In genomic region chr6:34441556-34442257, GRCm38 (mm10) we compare ENCODE assay signal across 18 mouse cellular contexts. TPM values are rescaled to one million over a fixed set of nuclear protein-coding genes. Genes with fewer than 3 reads are reported as not detected.
DNase-seq lines count a peak whose midpoint lies in the region; ATAC-seq lines count a peak whose summit lies in the region.
"Had no signal": no experiment of that assay in that cellular context is flagged by ENCODE, and none has a peak within 500 bp of the region (broad histone marks: within the 10 kb centered on the region; RNA-seq: fewer than 3 reads in every experiment).

No protein-coding gene starts in this region.

- H3K9ac ChIP-seq in forebrain, embryonic 11.5 days (ENCODE audit: low read length), result no peak overlapping the region
- H3K9ac ChIP-seq: embryonic facial prominence, embryonic 15.5 days; limb, embryonic 13.5 days; midbrain, embryonic 12.5 days had no signal

- no peak overlapping the region for H3K4me3 ChIP-seq in heart, embryonic 10.5 days
- no peak overlapping the region for H3K4me3 ChIP-seq in forebrain, embryonic 11.5 days (ENCODE audit: low read depth, low read length)
- H3K4me3 ChIP-seq: embryonic facial prominence, embryonic 15.5 days; limb, embryonic 13.5 days; midbrain, embryonic 12.5 days had no signal

- no peaks in the 10 kb centered on the region for H3K9me3 ChIP-seq in heart, embryonic 10.5 days
- H3K9me3 ChIP-seq in forebrain, embryonic 11.5 days (ENCODE audit: control insufficient read depth, low read length), result no peaks in the 10 kb centered on the region
- H3K9me3 ChIP-seq: embryonic facial prominence, embryonic 15.5 days; limb, embryonic 13.5 days; midbrain, embryonic 12.5 days had no signal

- 52% methylated on average over 9 of the region's 9 CpGs for WGBS in heart, embryonic 10.5 days
- WGBS in forebrain, embryonic 11.5 days, result 68% methylated on average over 9 of the region's 9 CpGs

- no peak overlapping the region for H3K4me2 ChIP-seq in forebrain, embryonic 11.5 days (ENCODE audit: low read depth, low read length, severe bottlenecking)
- H3K4me2 ChIP-seq: embryonic facial prominence, embryonic 15.5 days; limb, embryonic 13.5 days; midbrain, embryonic 12.5 days had no signal

- H3K27me3 ChIP-seq in heart, embryonic 10.5 days (ENCODE audit: insufficient read depth, poor library complexity, severe bottlenecking), result no peaks in the 10 kb centered on the region
- no peaks in the 10 kb centered on the region for H3K27me3 ChIP-seq in forebrain, embryonic 11.5 days (ENCODE audit: control insufficient read depth, insufficient read depth, low read length)
- H3K27me3 ChIP-seq: CH12.LX; embryonic facial prominence, embryonic 15.5 days; limb, embryonic 13.5 days; midbrain, embryonic 12.5 days had no signal

- ATAC-seq in forebrain, embryonic 11.5 days (replicated peaks; ENCODE audit: low FRiP score), result no peak
- ATAC-seq: hindbrain, postnatal 0 days had no signal

- DNase-seq in heart, embryonic 10.5 days (ENCODE audit: low spot score), result peak; percentile 39
- DNase-seq in heart, adult 9 months (ENCODE audit: low spot score in 2 of 2), result no peak
- DNase-seq in right cerebral cortex, postnatal 14 days, result peak; percentile 11
- DNase-seq in right cerebral cortex, postnatal 25 days, result no peak
- peak; percentile 51 for DNase-seq in ZHBTc4 (ENCODE audit: low read depth, low spot score)
- peak; percentile 10 for DNase-seq in thymus, postnatal 4 days
- no peak for DNase-seq in forebrain, embryonic 11.5 days (ENCODE audit: low spot score)
- DNase-seq: heart, adult 11 months; heart, postnatal 14 days; kidney, postnatal 14 days; lung, adult 18-20 months; spleen, adult 18-20 months had no signal

- no peaks in the 10 kb centered on the region for H3K36me3 ChIP-seq in heart, embryonic 10.5 days
- H3K36me3 ChIP-seq in forebrain, embryonic 11.5 days (ENCODE audit: control insufficient read depth, insufficient read depth, low read length), result no peaks in the 10 kb centered on the region
- H3K36me3 ChIP-seq: embryonic facial prominence, embryonic 15.5 days; limb, embryonic 13.5 days; midbrain, embryonic 12.5 days had no signal

- no peaks in the 10 kb centered on the region for H3K4me1 ChIP-seq in heart, embryonic 10.5 days
- no peaks in the 10 kb centered on the region for H3K4me1 ChIP-seq in forebrain, embryonic 11.5 days (replicated peaks; ENCODE audit: control insufficient read depth, insufficient read depth, low read length)
- H3K4me1 ChIP-seq: embryonic facial prominence, embryonic 15.5 days; limb, embryonic 13.5 days; midbrain, embryonic 12.5 days had no signal

- H3K27ac ChIP-seq in heart, embryonic 10.5 days, result no peak overlapping the region
- H3K27ac ChIP-seq in forebrain, embryonic 11.5 days (ENCODE audit: low read depth, low read length), result no peak overlapping the region
- H3K27ac ChIP-seq: embryonic facial prominence, embryonic 15.5 days; hindbrain, postnatal 0 days; limb, embryonic 13.5 days; midbrain, embryonic 12.5 days; stomach, postnatal 0 days had no signal

RNA-seq across cellular contexts. Expression of gene Akr1b7, which starts 29.6 kb away (rescaled TPM):
- 0.57 TPM in 1 of 2 replicates, not detected in the other for polyA plus RNA-seq in heart, embryonic 10.5 days (2016; fragmentation: Nextera tagmentation; extraction: Ambion mirVana)
- polyA plus RNA-seq in forebrain, embryonic 11.5 days (2014; fragmentation: Nextera tagmentation; extraction: Ambion mirVana), result not detected in 2 replicates
- polyA plus RNA-seq: embryonic facial prominence, embryonic 15.5 days; hindbrain, postnatal 0 days; limb, embryonic 13.5 days; midbrain, embryonic 12.5 days had no signal

RNA-seq across cellular contexts. Expression of gene Bpgm, which starts 34.3 kb away (rescaled TPM):
- polyA plus RNA-seq in heart, embryonic 10.5 days (2016; fragmentation: Nextera tagmentation; extraction: Ambion mirVana), result 54.3 and 59.3 TPM in 2 replicates
- 71.2 TPM in 2 replicates for polyA plus RNA-seq in forebrain, embryonic 11.5 days (2014; fragmentation: Nextera tagmentation; extraction: Ambion mirVana)

RNA-seq across cellular contexts. Expression of gene Akr1b10, which starts 57.7 kb away (rescaled TPM):
- 44.8 and 61.8 TPM in 2 replicates for polyA plus RNA-seq in heart, embryonic 10.5 days (2016; fragmentation: Nextera tagmentation; extraction: Ambion mirVana)
- polyA plus RNA-seq in forebrain, embryonic 11.5 days (2014; fragmentation: Nextera tagmentation; extraction: Ambion mirVana), result 11.0 and 11.2 TPM in 2 replicates

Comparison
In these comparisons a context has a peak if more than half of its experiments do, and no peak if none do; other contexts are left out.
1. DNase-seq: peak in heart, embryonic 10.5 days (single experiment), right cerebral cortex, postnatal 14 days (single experiment), ZHBTc4 (single experiment) and thymus, postnatal 4 days (single experiment); none in heart, adult 9 months (0 of 2), right cerebral cortex, postnatal 25 days (single experiment) and forebrain, embryonic 11.5 days (single experiment).